Mouse (Mus musculus) lung, embryonic 16.5 days (tissue): Measurements from ENCODE around the gene Enho. TPM values are rescaled to one million over a fixed set of nuclear protein-coding genes. Genes with fewer than 3 reads are reported as not detected.
"Not testable (repeated sequence)": the region's sequence is repeated elsewhere in the genome, so short reads cannot be mapped to it uniquely, and the experiment has no call there.

Experiments
- ATAC-seq: fragments of 200-750 bp; cut with Nextera tagmentation; 2 replicates; pipeline ENCODE4 v1.8.0; 2017; ENCODE audit warnings: low read depth, mild to moderate bottlenecking, moderate library complexity
- H3K27ac ChIP-seq: fragments of 300-500 bp; sonication (generic); 2 replicates; pipeline ENCODE4 v1.5.1; 2014; ENCODE audit warnings: mild to moderate bottlenecking, control low read depth, low read length
- H3K27me3 ChIP-seq: fragments of 300-500 bp; sonication (generic); 2 replicates; pipeline ENCODE4 v1.6.1; 2014; ENCODE audit warnings: low read depth, low read length, mixed read lengths; ENCODE audit not compliant: control insufficient read depth, insufficient read depth
- H3K36me3 ChIP-seq: fragments of 300-500 bp; sonication (generic); 2 replicates; pipeline ENCODE4 v1.6.1; 2014; ENCODE audit warnings: low read length; ENCODE audit not compliant: control insufficient read depth, insufficient read depth
- H3K4me1 ChIP-seq: fragments of 300-500 bp; sonication (generic); replicated peaks from 2 replicates; pipeline ENCODE4 v1.6.1; 2014; ENCODE audit warnings: low read length, mixed read lengths; ENCODE audit not compliant: control insufficient read depth, insufficient read depth
- H3K4me2 ChIP-seq: fragments of 300-500 bp; sonication (generic); 2 replicates; pipeline ENCODE4 v1.6.1; 2014; ENCODE audit warnings: low read depth, low read length, control low read depth
- H3K4me3 ChIP-seq: fragments of 300-500 bp; sonication (generic); 2 replicates; pipeline ENCODE4 v1.5.1; 2014; ENCODE audit warnings: mild to moderate bottlenecking, low read length, control low read depth
- H3K9ac ChIP-seq: fragments of 300-500 bp; sonication (generic); 2 replicates; pipeline ENCODE4 v1.6.1; 2014; ENCODE audit warnings: low read length, control low read depth
- H3K9me3 ChIP-seq: fragments of 300-500 bp; sonication (generic); 2 replicates; pipeline ENCODE4 v1.6.1; 2016; ENCODE audit warnings: low read length; ENCODE audit not compliant: control insufficient read depth
- WGBS: fragments of 180-500 bp; shearing (Covaris S2); extraction: QIAGEN DNeasy Blood & Tissue Kit; methylation state at CpG from one replicate; pipeline ENCODE4 v1.1.7; 2014; 5-methylcytosine and 5-hydroxymethylcytosine counted together
- polyA plus RNA-seq: library from polyadenylated mRNA; unstranded; fragments of >200 nt; fragmentation: Nextera tagmentation; extraction: Ambion mirVana; gene quantifications from 2 replicates; pipeline ENCODE4 v1.2.1, GENCODE M21; 2015

The Enho gene
- 7.8 and 8.1 TPM in 2 replicates for polyA plus RNA-seq

DNA sequence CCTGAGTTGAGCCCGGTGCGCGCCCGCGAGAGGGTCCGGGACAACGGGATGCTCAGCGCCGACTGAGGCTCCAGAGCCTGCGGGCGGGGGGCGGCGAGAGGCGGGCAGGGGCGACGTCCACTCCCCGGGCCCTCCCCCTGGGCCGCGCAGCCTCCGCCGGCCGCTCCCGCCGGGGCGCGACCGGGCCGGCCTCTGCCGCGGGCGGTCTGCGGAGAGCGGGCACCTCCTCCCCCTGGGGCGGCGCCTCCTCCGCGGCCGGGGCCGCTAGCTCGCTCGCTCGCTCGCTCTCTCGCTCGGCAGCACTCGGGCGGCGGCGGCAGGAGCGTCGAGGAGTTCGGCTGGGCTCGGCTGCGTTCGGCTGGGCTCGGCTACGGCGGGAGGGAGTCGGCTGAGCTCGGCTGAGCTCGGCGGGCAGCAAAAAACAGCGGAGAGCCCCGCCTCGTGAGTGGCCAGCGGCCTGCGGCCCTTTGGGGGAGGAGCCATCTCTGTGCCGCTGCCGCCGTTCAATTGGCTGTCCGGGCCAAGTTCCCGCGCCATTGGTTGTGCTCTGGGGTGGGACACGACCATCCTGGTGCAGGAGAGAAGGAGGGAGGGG, at the start of gene Enho:
Enho (minus strand) TSS at position 412 of the 595 bp plus-strand sequence.
- Histone ChIP-seq H3K27me3 (peaks cover 6% of the 10 kb centered on the region; the same call in 1 of the 2 replicates), H3K4me1 (peaks cover 3% of the 10 kb centered on the region; the same call in 1 of the 2 replicates), H3K4me2 (peak within 1 kb of the TSS; percentile 94), H3K4me3 (peak within 1 kb of the TSS; percentile 53), H3K9me3 (no peaks in the 10 kb centered on the region), H3K36me3 (no peaks in the 10 kb centered on the region), H3K27ac (no peak within 1 kb of the TSS), H3K9ac (peak within 1 kb of the TSS; percentile 68)
- under 1% methylated on average over 58 of the region's 74 CpGs for WGBS
- peak; percentile 94 for ATAC-seq

DNA sequence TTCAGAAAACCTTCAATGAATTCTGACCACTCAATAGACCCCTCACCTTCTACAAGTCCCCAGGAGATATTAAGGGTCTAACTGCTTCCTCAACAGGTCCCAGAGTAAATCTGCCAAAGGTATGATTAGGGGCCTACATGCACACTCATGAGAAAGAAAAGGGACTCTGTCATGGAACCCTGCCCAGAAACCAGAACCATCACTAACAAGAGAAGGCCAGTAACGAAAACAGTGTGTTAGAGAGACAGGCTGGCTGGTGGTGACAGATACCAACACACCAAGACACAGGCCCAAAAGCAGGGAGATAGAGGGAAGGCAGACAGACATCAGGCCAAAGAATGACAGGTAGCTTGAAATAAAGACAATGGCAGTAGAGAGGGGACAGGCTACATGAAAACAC, 48.4 kb upstream of the Enho start:
- H3K4me1 ChIP-seq, H3K9me3 ChIP-seq, H3K4me2 ChIP-seq, H3K9ac ChIP-seq, ATAC-seq, H3K4me3 ChIP-seq, H3K27me3 ChIP-seq, H3K36me3 ChIP-seq, H3K27ac ChIP-seq: not testable (repeated sequence)
- 41% methylated on average over 1 of the region's 1 CpGs for WGBS

GRCm38 (mm10) chr4:41685882-41686492, 45.9 kb upstream of the Enho start:
- H3K36me3 ChIP-seq, ATAC-seq, H3K27ac ChIP-seq, H3K27me3 ChIP-seq, H3K4me3 ChIP-seq, H3K4me2 ChIP-seq, H3K4me1 ChIP-seq, H3K9ac ChIP-seq, H3K9me3 ChIP-seq: not testable (repeated sequence)
- WGBS: 62% methylated on average over 9 of the region's 10 CpGs

DNA sequence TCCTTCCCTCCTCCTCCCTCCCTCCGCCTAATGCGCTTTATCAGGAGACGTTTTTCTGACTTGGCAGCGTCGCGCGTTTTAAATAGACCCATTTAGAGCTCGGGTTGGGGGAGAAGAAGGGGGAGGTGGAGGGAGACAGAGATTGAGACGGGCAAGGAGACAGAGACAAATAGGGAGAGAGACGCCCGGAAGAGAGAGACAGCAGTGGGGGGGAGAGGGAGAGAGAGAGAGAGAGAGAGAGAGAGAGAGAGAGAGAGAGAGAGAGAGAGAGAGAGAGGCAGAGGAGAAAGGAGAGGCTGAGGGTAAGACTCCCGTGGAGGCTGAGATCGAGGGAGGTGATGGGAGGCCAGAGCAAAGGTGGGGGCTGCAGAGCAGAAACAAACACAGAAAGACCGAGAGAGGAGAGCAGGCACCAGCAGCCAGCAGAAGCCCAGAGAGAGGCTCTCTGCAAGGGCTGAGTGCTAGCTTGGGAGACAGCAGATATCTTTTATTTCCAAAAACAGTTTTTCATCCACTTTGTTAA, 44.9 kb upstream of the Enho start:
- ATAC-seq: peak; percentile 22; the same call in 1 of the 2 replicates
- not testable (repeated sequence) for H3K9me3 ChIP-seq, H3K9ac ChIP-seq, H3K4me3 ChIP-seq, H3K4me1 ChIP-seq, H3K27me3 ChIP-seq, H3K4me2 ChIP-seq, H3K27ac ChIP-seq, H3K36me3 ChIP-seq
- WGBS: 1% methylated on average over 14 of the region's 14 CpGs

DNA sequence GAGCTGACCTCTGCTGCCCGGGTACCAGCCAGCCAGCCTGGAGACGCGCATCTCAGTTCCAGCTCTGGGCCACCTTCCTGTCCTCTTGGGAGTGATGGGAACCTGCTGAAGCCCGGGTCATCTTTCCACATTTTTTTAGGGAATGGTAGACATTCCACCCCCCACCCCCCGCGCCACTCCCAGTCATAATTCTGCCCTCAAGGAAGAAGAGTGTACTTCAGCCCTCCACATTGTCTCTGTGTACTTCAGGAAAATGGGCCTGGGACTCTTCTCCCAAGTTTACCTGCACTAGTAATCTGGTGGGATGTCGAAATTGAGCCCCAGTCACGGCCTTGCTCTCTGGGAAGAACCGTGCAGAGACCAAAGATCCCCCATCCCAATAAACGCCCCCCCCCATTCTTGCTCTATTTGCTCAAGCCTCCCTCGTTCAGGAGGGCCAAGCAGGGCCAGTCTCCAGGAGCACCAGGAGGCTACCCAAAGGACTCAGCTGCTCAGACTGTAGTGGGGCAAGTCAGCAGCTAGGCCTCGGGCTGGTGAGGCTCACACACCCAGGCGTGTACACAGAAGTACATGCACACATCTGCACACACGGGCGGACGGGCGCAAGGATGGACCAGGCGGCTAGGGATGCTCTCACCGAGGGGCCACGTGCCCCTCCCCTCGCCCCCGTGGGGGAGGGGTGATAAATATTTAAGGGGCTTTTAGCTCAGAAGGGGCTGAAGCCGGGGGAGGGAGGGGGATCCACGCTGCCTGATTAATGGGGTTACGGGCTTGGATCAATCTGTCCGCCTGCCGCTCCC, 44.2 kb upstream of the Enho start:
- not testable (repeated sequence) for H3K27me3 ChIP-seq, H3K4me1 ChIP-seq, H3K9me3 ChIP-seq, H3K9ac ChIP-seq, H3K36me3 ChIP-seq, H3K27ac ChIP-seq, H3K4me3 ChIP-seq
- peak; percentile 17; the same call in 1 of the 2 replicates for ATAC-seq
- WGBS: 4% methylated on average over 22 of the region's 27 CpGs
- H3K4me2 ChIP-seq: 0 out of 2 replicates have a peak overlapping the region, but pooled peaks have one; percentile 11

DNA sequence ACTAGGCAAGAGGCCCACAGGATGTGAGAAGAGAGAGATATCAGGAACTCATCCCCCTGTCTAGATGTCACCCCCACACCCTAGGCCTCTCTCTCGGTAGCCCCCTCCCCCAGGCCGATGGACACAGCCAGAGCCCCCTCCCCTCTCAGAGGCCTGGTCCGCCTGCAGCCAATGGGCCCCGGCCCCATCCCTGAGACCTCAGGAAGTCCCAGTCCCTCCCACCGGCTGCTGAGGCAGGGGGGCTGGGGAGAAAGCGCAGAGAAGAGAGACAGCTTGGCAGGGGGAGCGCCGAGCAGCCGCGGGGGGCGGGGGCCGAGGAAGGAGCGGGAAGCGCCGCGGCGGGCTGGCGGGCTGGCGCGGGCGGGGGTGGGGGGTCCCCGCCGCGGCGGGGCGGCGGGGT, 43.2 kb upstream of the Enho start:
- Histone ChIP-seq H3K4me2 (peak overlapping the region; percentile 42), H3K4me1 (peaks cover 17% of the 10 kb centered on the region)
- H3K9ac ChIP-seq, H3K27me3 ChIP-seq, H3K27ac ChIP-seq, H3K36me3 ChIP-seq, H3K4me3 ChIP-seq, H3K9me3 ChIP-seq: not testable (repeated sequence)
- ATAC-seq: peak; percentile 58
- WGBS: 4% methylated on average over 9 of the region's 27 CpGs

- ATAC-seq: no peak
- no peaks in the 10 kb centered on the region for H3K9me3 ChIP-seq
- peaks cover 19% of the 10 kb centered on the region for H3K4me1 ChIP-seq
- no peak overlapping the region for H3K4me2 ChIP-seq
- peaks cover 2% of the 10 kb centered on the region; the same call in 1 of the 2 replicates for H3K27me3 ChIP-seq
- H3K4me3 ChIP-seq: no peak overlapping the region
- H3K9ac ChIP-seq: no peak overlapping the region
- no peaks in the 10 kb centered on the region for H3K36me3 ChIP-seq
- WGBS: 25% methylated on average over 6 of the region's 6 CpGs
- H3K27ac ChIP-seq: no peak overlapping the region
These were observed 42.7 kb upstream of the Enho start for GRCm38 (mm10) chr4:41682789-41683188.

- no peak overlapping the region for H3K9ac ChIP-seq
- H3K27ac ChIP-seq: no peak overlapping the region
- H3K27me3 ChIP-seq: peaks cover 2% of the 10 kb centered on the region; the same call in 1 of the 2 replicates
- no peak overlapping the region for H3K4me3 ChIP-seq
- WGBS: 53% methylated on average over 10 of the region's 10 CpGs
- no peaks in the 10 kb centered on the region for H3K36me3 ChIP-seq
- no peak overlapping the region for H3K4me2 ChIP-seq
- H3K9me3 ChIP-seq: no peaks in the 10 kb centered on the region
- ATAC-seq: no peak
- peaks cover 27% of the 10 kb centered on the region for H3K4me1 ChIP-seq
These were observed 41.8 kb upstream of the Enho start for GRCm38 (mm10) chr4:41681947-41682346.

GRCm38 (mm10) chr4:41681176-41681575, 41.1 kb upstream of the Enho start:
- Histone ChIP-seq H3K27ac (no peak overlapping the region), H3K9me3 (no peaks in the 10 kb centered on the region), H3K9ac (no peak overlapping the region), H3K36me3 (no peaks in the 10 kb centered on the region), H3K4me1 (peaks cover 35% of the 10 kb centered on the region), H3K4me3 (no peak overlapping the region), H3K27me3 (peaks cover 2% of the 10 kb centered on the region; the same call in 1 of the 2 replicates), H3K4me2 (no peak overlapping the region)
- WGBS: 52% methylated on average over 4 of the region's 4 CpGs
- no peak for ATAC-seq
